Mouse (Mus musculus): ENCODE data around the gene Car1. TPM values are rescaled to one million over a fixed set of nuclear protein-coding genes. Genes with fewer than 3 reads are reported as not detected.
"Not testable (repeated sequence)": the region's sequence is repeated elsewhere in the genome, so short reads cannot be mapped to it uniquely, and the experiment has no call there.

Car1 gene
- polyA plus RNA-seq, 1 experiment = 1.1 TPM

DNA sequence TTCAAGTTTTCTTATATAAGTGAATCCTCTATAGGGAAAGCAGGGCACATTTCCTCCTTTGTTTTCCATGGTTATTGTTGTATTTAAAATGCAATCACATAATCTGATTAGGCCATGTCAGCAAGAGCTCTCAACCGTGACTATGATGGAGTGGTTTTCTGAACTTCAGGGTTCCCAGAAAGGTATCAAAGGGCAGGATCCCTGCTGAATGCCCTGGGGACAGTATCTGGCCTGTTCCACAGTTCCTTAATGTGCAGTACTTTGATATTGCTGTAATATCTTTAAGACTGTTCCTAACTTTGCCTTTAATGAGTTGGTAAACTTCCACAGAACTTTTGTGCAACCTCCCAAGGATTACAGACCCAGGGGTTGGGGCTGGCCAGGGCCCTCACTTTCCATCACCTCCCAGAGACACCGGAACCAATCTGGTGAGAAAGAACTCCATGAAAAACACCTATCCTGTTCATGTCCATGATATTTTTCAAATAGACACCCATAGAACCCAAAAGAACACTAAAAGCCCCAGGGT is 21.6 kb downstream of the Car1 start:
- H3K36me3 ChIP-seq (replicated peaks; ENCODE audit: low read length) = no peaks in the 10 kb centered on the region
- TF ChIP-seq FLI1 (IDR thresholded peaks at IDR 0.05; ENCODE audit: low read length) (no peak), GATA1 (IDR thresholded peaks at IDR 0.05; ENCODE audit: borderline replicate concordance, low read length) (no peak)

DNA sequence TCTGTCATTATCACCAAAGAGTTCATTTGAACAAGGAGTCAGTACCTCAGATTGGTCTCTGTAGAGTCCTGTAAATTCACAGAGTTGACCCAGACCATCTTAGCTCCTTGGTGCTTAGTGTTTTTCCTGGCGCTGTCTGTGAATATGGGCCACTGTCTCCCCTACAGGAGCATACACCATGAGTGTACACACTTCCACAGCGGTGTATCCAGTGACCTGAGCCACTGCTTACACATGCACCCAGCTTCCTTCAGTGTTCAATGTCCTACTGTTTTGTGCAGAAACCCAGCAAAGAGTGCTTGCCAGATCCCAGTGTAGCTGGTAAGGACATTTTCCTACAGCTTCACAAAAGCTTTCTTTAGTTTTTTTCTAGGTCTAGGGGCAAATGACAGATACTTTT is 22.8 kb downstream of the Car1 start:
- H3K4me1 ChIP-seq = no peaks in the 10 kb centered on the region
- no peaks in the 10 kb centered on the region for H3K27me3 ChIP-seq (replicated peaks)
- TF ChIP-seq FLI1 (IDR thresholded peaks at IDR 0.05; ENCODE audit: low read length) = no peak
- H3K4me3 ChIP-seq (replicated peaks) = no peak overlapping the region
- no peaks in the 10 kb centered on the region for H3K9me3 ChIP-seq
- no peaks in the 10 kb centered on the region for H3K36me3 ChIP-seq (replicated peaks; ENCODE audit: low read length)

More for the DNA sequence above, 21.6 kb downstream of the Car1 start:
- Histone ChIP-seq H3K27me3 (replicated peaks) (no peaks in the 10 kb centered on the region), H3K4me1 (no peaks in the 10 kb centered on the region), H3K4me3 (replicated peaks) (no peak overlapping the region), H3K9me3 (no peaks in the 10 kb centered on the region)

DNA sequence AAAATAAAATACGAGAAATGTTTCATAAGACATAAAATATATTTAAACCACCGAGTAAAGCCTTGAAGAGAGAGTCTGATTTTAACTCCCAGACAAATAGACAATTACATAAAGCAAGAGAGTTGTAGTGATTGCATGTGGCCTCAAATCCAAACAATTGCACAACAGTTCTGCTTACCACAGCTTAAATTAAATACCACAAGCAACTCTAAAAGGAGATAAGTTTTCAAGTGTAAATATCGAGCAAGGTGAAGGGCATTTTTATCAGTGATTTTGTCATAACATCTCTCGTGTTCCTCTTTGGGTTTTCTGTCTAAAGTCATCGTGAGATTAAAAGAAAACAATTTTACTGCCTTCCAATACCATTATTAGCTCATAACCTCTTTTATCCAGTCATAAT is 25.0 kb downstream of the Car1 start:
- not testable (repeated sequence) for H3K9me3 ChIP-seq; H3K27me3 ChIP-seq (replicated peaks); H3K36me3 ChIP-seq (replicated peaks; ENCODE audit: low read length); H3K4me3 ChIP-seq (replicated peaks); H3K4me1 ChIP-seq

DNA sequence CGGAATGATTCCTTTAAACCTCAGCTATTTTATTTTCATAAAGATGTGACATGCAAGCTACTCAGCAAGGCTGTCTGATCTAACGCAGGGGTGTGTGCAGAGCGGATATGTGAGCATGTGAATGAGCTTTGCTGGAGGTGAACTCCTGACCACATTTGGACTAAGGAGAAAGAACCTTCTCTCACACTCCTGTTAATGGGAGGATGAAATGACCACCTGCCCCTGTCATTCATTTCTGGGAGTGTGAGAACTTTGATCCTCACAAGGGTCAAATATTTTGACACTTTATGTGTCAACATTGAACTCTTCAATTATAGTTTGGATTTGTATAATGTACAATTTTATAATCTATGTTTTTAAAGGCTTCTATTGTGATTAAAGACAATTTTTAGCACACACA is 25.8 kb downstream of the Car1 start:
- H3K9me3 ChIP-seq; H3K4me3 ChIP-seq (replicated peaks); H3K36me3 ChIP-seq (replicated peaks; ENCODE audit: low read length); H3K4me1 ChIP-seq; H3K27me3 ChIP-seq (replicated peaks): not testable (repeated sequence)

DNA sequence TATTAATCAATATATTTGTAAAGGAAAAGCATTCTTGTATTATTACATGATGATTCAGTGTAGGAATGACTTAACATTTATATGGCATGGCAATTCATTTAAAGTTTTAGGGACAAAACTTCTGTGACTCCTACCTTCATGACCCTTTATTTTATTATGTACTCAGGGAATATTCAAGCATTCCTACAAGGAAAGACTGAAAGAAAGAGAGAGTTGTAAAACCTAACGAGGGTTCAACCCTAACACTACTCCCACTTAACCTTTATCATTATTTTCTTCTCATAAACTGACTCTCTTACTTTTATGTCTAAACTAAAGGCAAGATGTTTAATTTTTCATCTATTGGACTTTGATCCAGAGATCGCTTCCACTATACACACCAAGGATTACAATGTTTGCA is 28.0 kb downstream of the Car1 start:
- Histone ChIP-seq H3K36me3 (replicated peaks; ENCODE audit: low read length) (no peaks in the 10 kb centered on the region), H3K9me3 (no peaks in the 10 kb centered on the region), H3K4me3 (replicated peaks) (no peak overlapping the region), H3K27me3 (replicated peaks) (no peaks in the 10 kb centered on the region), H3K4me1 (no peaks in the 10 kb centered on the region)
- TF ChIP-seq FLI1 (IDR thresholded peaks at IDR 0.05; ENCODE audit: low read length) (no peak), GATA1 (IDR thresholded peaks at IDR 0.05; ENCODE audit: borderline replicate concordance, low read length) (no peak)

DNA sequence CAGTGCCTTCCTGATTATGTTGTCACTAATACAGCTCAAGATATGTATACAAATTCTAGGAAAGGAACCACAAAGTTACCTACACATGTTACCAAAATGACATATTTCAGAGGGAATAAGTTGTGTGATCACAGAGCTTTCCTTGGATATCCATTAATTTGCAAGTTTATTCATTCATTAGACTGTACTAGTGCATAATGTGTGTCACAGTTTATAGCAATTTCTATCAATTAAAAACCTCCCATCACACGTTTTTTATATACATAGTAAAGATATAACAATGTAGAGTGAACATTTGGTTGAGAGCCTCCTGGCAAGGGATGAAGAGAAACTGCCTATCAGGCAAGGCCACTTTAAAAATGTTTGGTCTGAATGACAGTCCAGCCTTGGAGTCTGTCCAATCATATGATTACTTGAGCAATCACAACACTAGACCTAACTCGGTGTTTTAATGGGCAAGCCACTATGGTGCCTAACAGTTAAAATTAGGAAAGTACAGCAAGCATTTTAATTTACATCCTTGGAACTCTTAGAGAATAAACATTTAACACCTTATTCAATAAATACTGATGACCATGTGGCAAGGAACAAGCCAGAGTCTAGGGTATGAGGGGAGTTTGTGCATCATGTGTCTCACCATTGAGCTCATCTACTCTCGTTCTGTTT is 31.5 kb downstream of the Car1 start:
- not testable (repeated sequence) for H3K9me3 ChIP-seq

DNA sequence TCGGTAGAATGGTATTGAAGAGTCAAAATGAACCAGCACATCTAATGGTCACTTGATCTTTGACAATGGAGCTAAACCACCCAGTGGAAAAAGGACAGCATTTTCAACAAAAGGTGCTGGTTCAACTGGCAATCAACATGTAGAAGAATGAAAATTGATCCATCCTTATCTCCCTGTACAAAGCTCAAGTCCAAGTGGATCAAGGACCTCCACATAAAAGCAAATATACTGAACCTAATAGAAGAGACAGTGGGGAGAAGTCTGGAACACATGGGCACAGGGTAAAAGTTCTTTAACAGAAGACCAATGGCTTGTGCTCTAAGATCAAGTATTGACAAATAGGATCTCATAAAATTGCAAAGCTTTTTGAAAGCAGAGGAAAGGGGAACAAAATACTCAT is 33.6 kb downstream of the Car1 start:
- not testable (repeated sequence) for H3K4me3 ChIP-seq (replicated peaks); H3K9me3 ChIP-seq; H3K27me3 ChIP-seq (replicated peaks)

More for the DNA sequence above, 31.5 kb downstream of the Car1 start:
- not testable (repeated sequence) for H3K36me3 ChIP-seq (replicated peaks; ENCODE audit: low read length); H3K4me3 ChIP-seq (replicated peaks); H3K4me1 ChIP-seq; H3K27me3 ChIP-seq (replicated peaks)

DNA sequence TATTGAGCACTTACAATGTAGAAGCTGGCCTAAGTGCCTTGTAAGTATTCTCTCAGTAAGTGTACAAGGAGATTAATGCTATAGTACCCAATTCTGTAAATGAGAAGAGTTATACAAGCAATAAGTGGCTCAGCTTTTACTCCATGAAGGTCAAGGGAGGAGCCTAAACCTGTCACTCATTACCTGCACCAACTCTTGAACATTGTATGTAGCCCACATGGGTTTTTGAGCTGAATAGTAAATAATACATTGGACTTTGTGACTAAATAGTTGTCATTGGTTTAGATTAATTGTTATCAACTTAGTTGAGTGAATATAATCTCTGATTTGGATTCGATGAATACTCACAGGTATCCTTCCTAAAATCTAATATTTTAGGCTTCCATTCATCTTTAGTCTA is 35.7 kb downstream of the Car1 start:
- H3K36me3 ChIP-seq (replicated peaks; ENCODE audit: low read length); H3K27me3 ChIP-seq (replicated peaks); H3K9me3 ChIP-seq; H3K4me3 ChIP-seq (replicated peaks); H3K4me1 ChIP-seq: not testable (repeated sequence)

More for the DNA sequence above, 33.6 kb downstream of the Car1 start:
- H3K36me3 ChIP-seq (replicated peaks; ENCODE audit: low read length); H3K4me1 ChIP-seq: not testable (repeated sequence)

DNA sequence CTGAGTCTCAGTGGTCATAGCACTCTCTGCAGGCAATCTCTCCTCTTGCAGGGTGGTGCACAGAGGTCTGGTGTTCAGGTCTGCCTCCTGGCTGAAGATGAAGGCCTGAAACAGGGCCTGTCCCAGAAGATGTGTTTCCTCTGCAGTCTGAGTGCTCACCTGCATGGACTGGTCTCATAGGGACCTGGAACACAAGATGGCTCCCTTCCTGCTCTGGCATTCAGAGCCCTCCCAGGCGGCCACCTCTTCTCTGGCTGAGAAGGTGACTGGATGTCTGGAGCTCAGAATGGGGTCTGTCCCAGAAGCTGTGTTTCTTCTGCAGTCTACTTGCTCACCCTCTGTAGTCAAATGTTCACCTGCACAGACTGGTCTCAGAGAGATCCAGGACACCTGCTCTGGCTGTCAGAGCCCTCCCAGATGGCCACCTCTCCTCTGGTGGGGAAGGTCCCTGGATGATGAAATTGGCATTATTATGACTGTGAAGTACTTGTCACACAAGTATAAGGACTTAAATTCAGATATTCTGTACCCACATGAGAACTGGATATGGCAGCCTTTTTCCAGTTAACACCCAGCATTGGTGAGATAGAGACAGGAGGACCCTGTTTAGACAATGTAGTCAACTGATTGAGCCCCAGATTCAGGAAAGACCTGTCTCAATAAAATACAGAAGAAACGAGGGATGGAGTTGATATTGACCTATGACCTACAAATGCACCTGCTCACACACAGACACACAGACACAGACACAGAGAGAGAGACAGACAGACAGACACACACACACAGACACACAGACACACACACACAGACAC is 43.2 kb downstream of the Car1 start:
- Histone ChIP-seq H3K27me3 (replicated peaks) (no peaks in the 10 kb centered on the region), H3K4me3 (replicated peaks) (no peak overlapping the region), H3K4me1 (no peaks in the 10 kb centered on the region), H3K9me3 (no peaks in the 10 kb centered on the region), H3K36me3 (replicated peaks; ENCODE audit: low read length) (no peaks in the 10 kb centered on the region)
- no peak for TF ChIP-seq FLI1 (IDR thresholded peaks at IDR 0.05; ENCODE audit: low read length)
- no peak for TF ChIP-seq GATA1 (IDR thresholded peaks at IDR 0.05; ENCODE audit: borderline replicate concordance, low read length)

DNA sequence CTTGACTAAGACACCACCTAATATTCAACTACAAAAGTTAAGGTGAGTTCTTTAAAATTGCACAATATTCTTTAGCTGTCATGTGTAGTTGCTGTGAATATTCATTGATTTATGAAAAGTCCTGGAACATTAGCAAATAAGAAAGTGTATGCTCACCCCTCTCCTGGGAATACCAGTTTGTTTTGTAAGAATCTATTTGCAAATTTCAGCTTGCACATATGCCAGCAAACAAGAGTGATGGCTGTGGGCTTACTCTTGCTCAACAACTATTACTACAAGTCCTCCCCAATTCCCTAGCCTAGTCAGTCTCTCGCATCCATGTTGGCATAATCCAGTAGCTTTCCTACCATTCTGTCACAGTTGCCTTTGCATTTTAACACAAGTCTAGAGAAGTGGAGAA is 52.5 kb downstream of the Car1 start:
- Histone ChIP-seq H3K36me3 (replicated peaks; ENCODE audit: low read length) (no peaks in the 10 kb centered on the region), H3K4me3 (replicated peaks) (no peak overlapping the region), H3K9me3 (no peaks in the 10 kb centered on the region), H3K27me3 (replicated peaks) (no peaks in the 10 kb centered on the region), H3K4me1 (no peaks in the 10 kb centered on the region)
- no peak for TF ChIP-seq GATA1 (IDR thresholded peaks at IDR 0.05; ENCODE audit: borderline replicate concordance, low read length)
- no peak for TF ChIP-seq FLI1 (IDR thresholded peaks at IDR 0.05; ENCODE audit: low read length)

DNA sequence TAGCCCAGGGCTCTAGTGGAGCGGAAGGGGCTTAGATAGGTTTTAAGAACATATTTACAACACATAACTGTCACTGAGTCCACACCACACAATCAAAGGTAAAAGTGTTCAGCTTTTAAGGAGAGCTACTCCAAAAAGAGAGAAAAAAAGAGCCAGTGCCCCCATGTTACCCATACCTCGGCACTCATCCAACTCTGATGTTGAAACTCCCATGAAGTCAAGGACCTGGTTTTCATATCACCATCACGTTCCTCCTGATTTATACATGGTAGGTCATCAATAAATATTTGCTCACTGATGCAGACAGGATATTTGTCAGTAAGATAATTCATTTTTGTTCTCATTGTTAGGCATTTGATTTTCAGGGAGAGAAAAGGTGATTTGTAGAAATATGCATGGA is 62.1 kb downstream of the Car1 start:
- Histone ChIP-seq H3K4me3 (replicated peaks) (no peak overlapping the region), H3K36me3 (replicated peaks; ENCODE audit: low read length) (no peaks in the 10 kb centered on the region), H3K4me1 (no peaks in the 10 kb centered on the region), H3K27me3 (replicated peaks) (no peaks in the 10 kb centered on the region), H3K9me3 (no peaks in the 10 kb centered on the region)
- TF ChIP-seq FLI1 (IDR thresholded peaks at IDR 0.05; ENCODE audit: low read length) (no peak), GATA1 (IDR thresholded peaks at IDR 0.05; ENCODE audit: borderline replicate concordance, low read length) (no peak)

All from megakaryocyte, embryonic 14.5 days (primary cell).